Mouse (Mus musculus) limb, embryonic 14.5 days (tissue): ENCODE data around the gene Mlip. TPM values are rescaled to one million over a fixed set of nuclear protein-coding genes. Genes with fewer than 3 reads are reported as not detected.

ENCODE experiments used
- ATAC-seq: fragments of 200-750 bp; cut with Nextera tagmentation; 2 replicates; pipeline ENCODE4 v1.8.0; 2017; ENCODE audit warnings: low read depth, moderate number of reproducible peaks, moderate TSS enrichment; ENCODE audit not compliant: low FRiP score
- DNase-seq: peaks from one replicate; pipeline ENCODE4 v3.0.0-alpha.2; 2015; ENCODE audit warnings: low spot score
- H3K27ac ChIP-seq: fragments of 300-500 bp; sonication (generic); replicated peaks from 2 replicates; pipeline ENCODE4 v1.5.1; 2014; ENCODE audit warnings: low read depth, mild to moderate bottlenecking, low read length, moderate library complexity, mixed read lengths
- H3K27me3 ChIP-seq: fragments of 300-500 bp; sonication (generic); 2 replicates; pipeline ENCODE4 v1.6.1; 2014; ENCODE audit warnings: low read length, mixed read lengths; ENCODE audit not compliant: control insufficient read depth, insufficient read depth
- H3K36me3 ChIP-seq: fragments of 300-500 bp; sonication (generic); 2 replicates; pipeline ENCODE4 v1.6.1; 2014; ENCODE audit warnings: mild to moderate bottlenecking, low read length, moderate library complexity, mixed read lengths; ENCODE audit not compliant: control insufficient read depth, insufficient read depth
- H3K4me1 ChIP-seq: fragments of 300-500 bp; sonication (generic); 2 replicates; pipeline ENCODE4 v1.6.1; 2014; ENCODE audit warnings: antibody characterized with exemption, low read length, mixed read lengths; ENCODE audit not compliant: control insufficient read depth, insufficient read depth
- H3K4me2 ChIP-seq: fragments of 300-500 bp; sonication (generic); replicated peaks from 2 replicates; pipeline ENCODE4 v1.6.1; 2014; ENCODE audit warnings: low read depth, mild to moderate bottlenecking, low read length, moderate library complexity; ENCODE audit not compliant: severe bottlenecking
- H3K4me3 ChIP-seq: fragments of 300-500 bp; sonication (generic); replicated peaks from 2 replicates; pipeline ENCODE4 v1.5.1; 2014; ENCODE audit warnings: low read length
- H3K9ac ChIP-seq: fragments of 300-500 bp; sonication (generic); 2 replicates; pipeline ENCODE4 v1.6.1; 2014; ENCODE audit warnings: mild to moderate bottlenecking, low read depth, low read length, moderate library complexity; ENCODE audit not compliant: severe bottlenecking
- H3K9me3 ChIP-seq: fragments of 300-500 bp; sonication (generic); 2 replicates; pipeline ENCODE4 v1.6.1; 2016; ENCODE audit warnings: low read length; ENCODE audit not compliant: control insufficient read depth
- POLR2A ChIP-seq: fragments of 200-500 bp; IDR thresholded peaks from 2 replicates; pipeline ENCODE4 v1.8.0; 2012; ENCODE audit warnings: inconsistent platforms, mild to moderate bottlenecking, moderate library complexity, borderline replicate concordance; ENCODE audit not compliant: insufficient read depth, insufficient read length; ENCODE audit errors: extremely low read depth
- WGBS: fragments of 180-500 bp; shearing (Covaris S2); extraction: QIAGEN DNeasy Blood & Tissue Kit; methylation state at CpG from one replicate; pipeline ENCODE4 v1.1.7; 2014; 5-methylcytosine and 5-hydroxymethylcytosine counted together
- polyA plus RNA-seq, 2 experiments: library from polyadenylated mRNA; depleted of rRNA in 1 of 2; stranded (reverse) in 1 of 2; unstranded in 1 of 2; fragments of >200 nt; fragmentation: Nextera tagmentation in 1 of 2; extraction: Ambion mirVana in 1 of 2; gene quantifications; 2 replicates each; pipeline versions ENCODE4 v1.2.1 to v1.2.3; 2012 to 2014

Mlip gene
- polyA plus RNA-seq, 2 experiments = 0.80 to 1.6 TPM

- 66% methylated on average over 6 of the region's 6 CpGs for WGBS
- no peak overlapping the region for H3K4me2 ChIP-seq
- H3K9ac ChIP-seq = no peak overlapping the region
- no peaks in the 10 kb centered on the region for H3K27me3 ChIP-seq
- no peak for ATAC-seq
- no peak for DNase-seq
- TF ChIP-seq POLR2A = no peak
- H3K9me3 ChIP-seq = no peaks in the 10 kb centered on the region
- H3K36me3 ChIP-seq = no peaks in the 10 kb centered on the region
- no peak overlapping the region for H3K27ac ChIP-seq
- peaks cover 2% of the 10 kb centered on the region; the same call in 1 of the 2 replicates for H3K4me1 ChIP-seq
- H3K4me3 ChIP-seq = no peak overlapping the region
These were observed 186.9 kb downstream of the Mlip start for GRCm38 (mm10) chr9:77165877-77166276.

- H3K27ac ChIP-seq = no peak overlapping the region
- no peaks in the 10 kb centered on the region for H3K27me3 ChIP-seq
- TF ChIP-seq POLR2A = no peak
- peaks cover 2% of the 10 kb centered on the region; the same call in 1 of the 2 replicates for H3K4me1 ChIP-seq
- H3K4me3 ChIP-seq = no peak overlapping the region
- H3K9me3 ChIP-seq = no peaks in the 10 kb centered on the region
- 67% methylated on average over 5 of the region's 5 CpGs for WGBS
- H3K36me3 ChIP-seq = no peaks in the 10 kb centered on the region
- ATAC-seq (no peak), DNase-seq (no peak)
- H3K9ac ChIP-seq = no peak overlapping the region
- H3K4me2 ChIP-seq = no peak overlapping the region
These were observed 191.0 kb downstream of the Mlip start for GRCm38 (mm10) chr9:77161764-77162163.

GRCm38 (mm10) chr9:77160277-77160926 is 192.4 kb downstream of the Mlip start:
- whole genome bisulfite sequencing = 82% methylated on average over 4 of the region's 4 CpGs
- TF ChIP-seq POLR2A = no peak
- no peaks in the 10 kb centered on the region for H3K36me3 ChIP-seq
- H3K27ac ChIP-seq = no peak overlapping the region
- no peaks in the 10 kb centered on the region for H3K9me3 ChIP-seq
- DNase-seq (no peak), ATAC-seq (no peak)
- no peak overlapping the region for H3K4me2 ChIP-seq
- H3K4me3 ChIP-seq = no peak overlapping the region
- H3K9ac ChIP-seq = no peak overlapping the region
- H3K4me1 ChIP-seq = no peaks in the 10 kb centered on the region
- H3K27me3 ChIP-seq = no peaks in the 10 kb centered on the region

GRCm38 (mm10) chr9:77148518-77149257 is 204.1 kb downstream of the Mlip start:
- Histone ChIP-seq H3K4me1 (no peaks in the 10 kb centered on the region), H3K4me3 (no peak overlapping the region), H3K4me2 (no peak overlapping the region), H3K27me3 (no peaks in the 10 kb centered on the region), H3K9me3 (no peaks in the 10 kb centered on the region), H3K36me3 (no peaks in the 10 kb centered on the region), H3K9ac (no peak overlapping the region), H3K27ac (no peak overlapping the region)
- DNase-seq = no peak
- no peak for ATAC-seq
- no peak for TF ChIP-seq POLR2A
- 94% methylated on average over 3 of the region's 3 CpGs for WGBS

DNA sequence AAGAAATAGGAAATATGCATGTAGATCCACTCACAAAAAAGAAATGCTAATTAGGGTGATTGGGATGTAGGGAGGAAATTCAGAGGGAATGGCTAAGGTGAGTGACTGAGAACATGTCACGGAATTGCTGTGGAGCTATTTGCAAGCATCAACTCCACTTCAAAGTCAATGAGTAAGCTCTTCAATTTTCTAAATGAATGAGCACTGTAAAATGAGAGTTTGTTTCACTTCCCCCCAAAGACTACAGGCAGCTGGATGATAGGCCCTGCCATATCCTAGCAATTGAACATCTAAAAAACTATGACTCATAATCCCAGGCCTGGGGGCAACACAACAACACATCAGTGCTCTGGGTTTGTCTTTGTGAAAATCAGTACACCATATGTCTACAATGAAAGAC is 233.0 kb downstream of the Mlip start:
- H3K4me1 ChIP-seq = no peaks in the 10 kb centered on the region
- no peak overlapping the region for H3K27ac ChIP-seq
- 83% methylated on average over 1 of the region's 1 CpGs for WGBS
- TF ChIP-seq POLR2A = no peak
- H3K9me3 ChIP-seq = no peaks in the 10 kb centered on the region
- H3K9ac ChIP-seq = no peak overlapping the region
- ATAC-seq (no peak), DNase-seq (no peak)
- no peaks in the 10 kb centered on the region for H3K36me3 ChIP-seq
- no peak overlapping the region for H3K4me3 ChIP-seq
- no peaks in the 10 kb centered on the region for H3K27me3 ChIP-seq
- H3K4me2 ChIP-seq = no peak overlapping the region
